Mouse (Mus musculus) cerebellum, adult 9-11 months (tissue): ENCODE measurements around the gene H2-T24.
A peak's percentile ranks its signal among the peaks of the same experiment; 100 is the strongest.
"Not testable (repeated sequence)": the region's sequence is repeated elsewhere in the genome, so short reads cannot be mapped to it uniquely, and the experiment has no call there.

Experiments used
- DNase-seq: peaks from one replicate; pipeline ENCODE4 v3.0.0; 2022

The H2-T24 gene

GRCm38 (mm10) chr17:36020191-36021073 is at the start of gene H2-T24:
TSS of gene H2-T24 (minus strand) at chr17:36020560.
- no peak for DNase-seq

GRCm38 (mm10) chr17:36060829-36061228 is 40.5 kb upstream of the H2-T24 start:
- DNase-seq, result peak; percentile 55

DNA sequence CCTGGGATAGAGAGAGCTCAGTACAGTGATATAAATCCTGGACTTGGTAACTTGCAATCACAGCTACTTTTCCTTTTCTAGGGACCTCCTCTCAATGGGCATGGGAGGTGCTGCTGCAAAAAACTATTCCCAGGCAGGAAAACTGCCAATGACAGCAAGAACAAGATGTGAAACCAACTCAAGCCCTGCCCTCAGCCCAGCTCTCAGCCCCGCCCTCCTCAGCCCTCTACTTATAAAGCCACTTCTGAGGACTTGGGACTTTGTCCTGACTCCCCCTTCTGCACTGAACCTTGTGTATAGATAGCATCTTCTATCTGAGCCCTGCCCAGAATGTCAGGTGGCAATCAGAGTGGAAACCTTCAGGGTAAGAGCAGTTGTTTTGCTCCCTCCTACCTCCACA is 38.0 kb upstream of the H2-T24 start, which contains the start of gene Gm11127:
Gene Gm11127, minus strand, starts transcription at position 10 of the 400 bp plus-strand sequence.
- DNase-seq, result not testable (repeated sequence)

GRCm38 (mm10) chr17:36057927-36058326 is 37.6 kb upstream of the H2-T24 start:
- not testable (repeated sequence) for DNase-seq

DNA sequence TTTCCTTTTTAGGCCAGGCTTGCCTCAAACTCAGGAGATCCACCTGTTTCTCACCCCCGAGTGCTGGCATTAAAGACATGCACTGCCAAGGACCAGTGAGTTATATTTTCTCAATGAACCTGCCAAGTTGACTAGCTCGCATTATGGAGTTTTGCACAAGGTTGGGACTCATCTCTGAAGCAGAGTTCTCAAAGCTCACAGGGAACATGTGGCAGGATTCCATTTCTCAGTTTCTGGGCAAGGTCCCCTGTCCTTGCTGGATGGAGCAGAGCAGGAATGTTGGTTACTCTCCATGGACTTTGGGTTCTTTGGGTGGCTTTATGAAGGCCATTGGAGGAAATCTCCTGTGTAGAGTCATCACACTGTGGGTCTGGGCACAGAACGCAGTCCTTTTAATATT is 22.9 kb upstream of the H2-T24 start:
- DNase-seq, result no peak

DNA sequence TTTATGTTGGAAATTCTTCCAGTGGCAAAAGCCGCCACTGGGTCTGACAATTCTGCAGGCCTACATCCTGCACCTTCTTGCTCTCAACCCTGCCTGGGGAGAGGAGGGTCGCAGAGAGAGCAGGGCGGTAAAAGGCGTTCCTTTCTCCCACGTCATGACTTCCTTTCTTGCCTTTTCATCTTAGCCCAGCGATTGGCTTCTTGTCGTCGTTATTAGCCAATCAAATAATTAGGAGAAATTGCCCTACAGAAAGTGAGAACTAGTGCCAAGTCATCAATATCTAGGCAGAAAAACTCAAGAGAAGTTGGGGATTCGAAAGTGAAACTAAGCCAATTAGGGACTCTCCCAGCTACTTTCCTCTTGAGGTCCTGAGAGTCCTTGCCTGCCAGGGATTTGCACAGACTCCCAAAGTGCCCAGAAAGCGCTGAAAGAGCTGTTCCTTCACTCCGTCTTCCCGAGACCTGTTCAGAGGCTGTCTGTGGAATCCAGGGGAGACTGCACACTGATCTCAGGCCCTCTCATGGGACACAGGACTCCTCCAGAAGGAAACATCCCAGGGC is 22.3 kb upstream of the H2-T24 start, which contains the start of the genes H2-T22 and Gm6034:
Gene H2-T22, minus strand, starts transcription at position 138 of the 560 bp plus-strand sequence.
Gene Gm6034, plus strand, starts transcription at position 352 of the 560 bp plus-strand sequence.
- peak; percentile 81 for DNase-seq

GRCm38 (mm10) chr17:36042055-36042454 is 21.7 kb upstream of the H2-T24 start:
- DNase-seq, result not testable (repeated sequence)

DNA sequence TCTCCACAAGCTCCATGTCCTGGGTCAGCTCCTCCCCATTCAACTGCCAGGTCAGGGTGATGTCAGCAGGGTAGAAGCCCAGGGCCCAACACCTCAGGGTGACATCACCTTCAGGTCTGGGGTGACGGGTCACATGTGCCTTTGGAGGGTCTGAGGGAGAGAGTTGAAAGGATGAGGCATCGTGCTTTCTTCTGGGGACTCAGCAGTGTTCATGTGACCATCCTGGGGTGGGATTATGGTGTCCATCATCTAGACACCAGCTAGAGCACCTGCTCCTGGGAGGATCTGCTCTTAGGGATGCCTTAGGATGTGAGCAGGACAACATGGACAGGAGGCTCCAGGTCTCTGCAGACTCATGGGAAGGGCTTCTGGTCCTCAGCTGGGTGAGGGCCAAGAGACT is 20.2 kb upstream of the H2-T24 start:
- DNase-seq, result not testable (repeated sequence)

- not testable (repeated sequence) for DNase-seq
These were observed 15.8 kb upstream of the H2-T24 start for GRCm38 (mm10) chr17:36036126-36036525.

DNA sequence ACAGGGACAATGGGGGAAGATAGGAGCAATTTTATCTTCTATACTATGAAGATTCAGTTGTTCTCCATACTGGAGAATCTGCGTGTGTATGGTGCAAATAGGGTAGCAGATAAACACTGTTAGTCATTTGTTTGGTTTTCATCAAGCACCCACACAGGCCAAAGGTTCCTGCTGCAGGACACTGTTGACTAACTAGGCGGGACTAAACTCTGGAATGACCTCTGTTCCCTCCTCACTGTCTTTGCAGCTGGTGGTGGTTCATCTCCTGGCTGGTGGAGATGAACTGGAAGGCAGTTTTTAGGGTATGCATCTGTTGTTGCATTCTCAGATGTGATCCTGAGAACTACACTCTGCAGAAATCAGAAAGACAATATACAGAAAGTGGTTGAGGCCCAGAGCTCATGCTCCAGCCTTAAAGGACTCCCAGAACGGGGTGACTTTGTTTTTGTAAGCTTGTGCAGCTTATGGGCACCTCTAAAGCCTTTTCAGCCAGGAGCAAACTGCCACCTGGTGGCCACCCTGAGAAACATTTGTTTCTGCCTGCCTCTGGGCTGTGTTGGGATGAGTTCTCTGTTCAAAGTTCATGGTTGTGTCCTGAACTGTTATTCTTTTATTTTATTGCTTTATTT is 14.8 kb upstream of the H2-T24 start:
- DNase-seq, result peak; percentile 52

DNA sequence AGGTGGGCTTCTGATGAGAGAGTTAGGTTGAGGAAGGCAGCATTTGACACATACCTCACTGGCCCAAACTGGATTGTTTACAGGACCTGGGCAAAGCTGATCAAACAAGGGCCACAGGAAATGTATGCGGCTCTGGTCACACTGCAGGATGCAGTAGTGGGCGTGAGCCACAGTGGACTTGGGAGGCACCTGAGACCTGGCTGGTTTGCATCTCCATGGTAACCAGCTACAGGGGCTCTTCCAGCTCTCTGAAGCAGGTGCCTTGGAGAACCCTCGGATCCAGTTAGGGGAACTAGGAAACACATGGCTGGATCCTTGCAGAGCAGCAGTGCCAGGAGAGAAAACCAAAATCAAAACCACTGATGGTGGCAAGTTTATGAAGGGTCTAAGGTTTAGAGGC is 14.2 kb upstream of the H2-T24 start:
- DNase-seq, result not testable (repeated sequence)

DNA sequence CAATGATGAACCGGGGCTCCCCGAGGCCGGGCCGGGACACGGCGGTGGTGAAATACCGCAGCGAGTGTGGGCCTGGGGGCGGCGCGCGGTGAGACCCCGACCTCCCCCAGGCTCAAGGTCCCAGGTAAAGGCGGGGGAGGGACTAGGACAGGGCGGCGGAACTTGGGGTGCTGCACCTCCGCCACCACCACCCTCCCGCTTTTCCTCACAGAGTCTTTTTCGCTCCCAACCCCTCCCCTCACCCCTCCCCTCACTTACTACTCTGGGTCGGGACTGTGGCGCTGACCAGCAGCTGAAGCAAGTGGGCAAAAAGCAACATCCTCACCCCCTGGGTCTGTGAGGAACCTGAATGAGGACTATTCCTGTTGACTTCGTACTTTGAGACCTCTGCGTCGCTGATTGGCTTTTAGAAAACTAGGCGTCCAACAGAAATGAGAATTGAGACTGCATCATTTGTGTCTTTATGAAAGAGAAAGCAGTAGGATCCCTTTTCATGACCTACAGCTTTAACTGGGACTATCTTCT is 12.1 kb upstream of the H2-T24 start, which contains the start of gene H2-T23:
Gene H2-T23, minus strand, starts transcription at position 505 of the 525 bp plus-strand sequence.
- not testable (repeated sequence) for DNase-seq

GRCm38 (mm10) chr17:36031583-36032331 is 11.4 kb upstream of the H2-T24 start:
- peak; percentile 52 for DNase-seq

GRCm38 (mm10) chr17:36030703-36031582 is 10.6 kb upstream of the H2-T24 start:
- DNase-seq, result peak; percentile 47

- DNase-seq, result not testable (repeated sequence)
These were observed 9.8 kb upstream of the H2-T24 start for GRCm38 (mm10) chr17:36030046-36030702.

DNA sequence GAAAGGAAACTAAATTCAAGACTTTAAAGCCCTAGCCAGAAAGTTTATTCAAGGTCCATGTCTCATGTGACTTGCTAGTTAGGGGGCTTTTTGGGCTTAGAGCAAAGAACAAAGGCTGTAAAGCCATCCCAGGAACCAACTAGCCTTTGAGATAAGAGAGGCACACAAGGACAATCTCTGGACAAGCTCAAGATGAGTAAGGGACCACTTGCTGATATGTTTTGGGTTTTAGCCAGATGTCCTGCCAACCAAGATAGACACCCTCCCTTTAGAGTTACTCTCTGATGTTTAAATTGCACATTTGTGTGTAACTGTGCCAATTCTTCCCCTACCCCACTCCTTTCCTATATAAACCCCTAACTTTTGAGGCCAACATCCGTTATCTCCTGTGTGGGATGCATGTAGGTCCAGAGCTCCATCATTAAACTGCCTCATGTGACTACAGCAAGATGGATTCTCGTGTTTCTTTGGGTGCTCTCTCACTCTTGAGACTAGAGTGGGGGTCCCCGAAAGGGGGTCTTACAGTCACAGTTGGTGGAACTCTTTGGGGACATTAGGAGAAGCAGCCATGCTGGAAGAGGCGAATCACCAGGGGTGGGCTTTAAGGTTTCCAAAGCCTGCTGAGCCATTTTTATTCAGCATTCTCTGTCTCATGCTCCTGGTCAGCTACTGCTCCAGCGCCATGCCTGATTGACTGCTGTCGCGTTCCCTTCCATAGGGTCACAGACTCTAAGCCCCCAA is 8.7 kb upstream of the H2-T24 start:
- no peak for DNase-seq

GRCm38 (mm10) chr17:36027663-36028062 is 7.3 kb upstream of the H2-T24 start:
- DNase-seq, result no peak

DNA sequence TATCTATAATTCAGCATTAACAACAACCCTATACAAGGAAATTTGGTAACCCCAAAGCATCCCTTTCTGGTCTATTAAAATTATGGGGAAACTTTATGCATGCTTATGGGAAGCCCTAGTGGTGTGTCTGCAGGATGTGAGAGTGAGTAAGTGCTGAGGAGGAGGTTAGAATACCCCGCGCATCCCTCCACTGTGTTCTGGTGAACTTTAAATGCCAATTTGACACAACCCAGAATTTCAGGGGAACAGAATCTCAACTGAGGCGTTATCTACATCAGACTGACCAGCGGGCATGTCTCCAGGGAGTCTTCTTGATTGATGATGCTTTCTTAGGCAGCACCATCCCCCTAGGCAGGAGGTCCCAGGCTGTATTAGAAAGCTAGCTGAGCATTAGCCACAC is 5.5 kb upstream of the H2-T24 start:
- no peak for DNase-seq

GRCm38 (mm10) chr17:36025197-36025596 is 4.8 kb upstream of the H2-T24 start:
- DNase-seq, result no peak
